Mouse (Mus musculus) embryonic facial prominence, embryonic 13.5 days (tissue): ENCODE results near the gene Olfr630. TPM values are rescaled to one million over a fixed set of nuclear protein-coding genes. Genes with fewer than 3 reads are reported as not detected.
"Not testable (repeated sequence)": the region's sequence is repeated elsewhere in the genome, so short reads cannot be mapped to it uniquely, and the experiment has no call there.

Source experiments
- ATAC-seq: fragments of 200-750 bp; cut with Nextera tagmentation; 2 replicates; pipeline ENCODE4 v1.8.0; 2017; ENCODE audit warnings: low read depth; ENCODE audit not compliant: insufficient number of reproducible peaks, insufficient read depth, low FRiP score, low TSS enrichment
- H3K27ac ChIP-seq: fragments of 300-500 bp; sonication (generic); 2 replicates; pipeline ENCODE4 v1.5.1; 2015; ENCODE audit warnings: moderate library complexity, mild to moderate bottlenecking, inconsistent platforms
- H3K27me3 ChIP-seq: fragments of 300-500 bp; sonication (generic); 2 replicates; pipeline ENCODE4 v1.6.1; 2015; ENCODE audit warnings: mild to moderate bottlenecking, inconsistent platforms
- H3K36me3 ChIP-seq: fragments of 300-500 bp; sonication (generic); 2 replicates; pipeline ENCODE4 v1.6.1; 2015; ENCODE audit warnings: mild to moderate bottlenecking, inconsistent platforms
- H3K4me1 ChIP-seq: fragments of 300-500 bp; sonication (generic); 2 replicates; pipeline ENCODE4 v1.6.1; 2015; ENCODE audit warnings: inconsistent platforms
- H3K4me2 ChIP-seq: fragments of 300-500 bp; sonication (generic); 2 replicates; pipeline ENCODE4 v1.6.1; 2015; ENCODE audit warnings: moderate library complexity, mild to moderate bottlenecking, inconsistent platforms
- H3K4me3 ChIP-seq: fragments of 300-500 bp; sonication (generic); 2 replicates; pipeline ENCODE4 v1.5.1; 2015; ENCODE audit warnings: mild to moderate bottlenecking, inconsistent platforms
- H3K9ac ChIP-seq: fragments of 300-500 bp; sonication (generic); 2 replicates; pipeline ENCODE4 v1.6.1; 2015; ENCODE audit warnings: mild to moderate bottlenecking, inconsistent platforms
- H3K9me3 ChIP-seq: fragments of 300-500 bp; sonication (generic); 2 replicates; pipeline ENCODE4 v1.6.1; 2016; ENCODE audit warnings: inconsistent platforms
- WGBS: fragments of 180-500 bp; shearing (Covaris S2); methylation state at CpG from one replicate; pipeline ENCODE4 v1.1.7; 2015; ENCODE audit warnings: mixed read lengths; 5-methylcytosine and 5-hydroxymethylcytosine counted together
- polyA plus RNA-seq: library from polyadenylated mRNA; unstranded; fragments of >200 nt; fragmentation: Nextera tagmentation; extraction: Ambion mirVana; gene quantifications from 2 replicates; pipeline ENCODE4 v1.2.1, GENCODE M21; 2015

Gene Olfr630
- not detected in 2 replicates for polyA plus RNA-seq

DNA sequence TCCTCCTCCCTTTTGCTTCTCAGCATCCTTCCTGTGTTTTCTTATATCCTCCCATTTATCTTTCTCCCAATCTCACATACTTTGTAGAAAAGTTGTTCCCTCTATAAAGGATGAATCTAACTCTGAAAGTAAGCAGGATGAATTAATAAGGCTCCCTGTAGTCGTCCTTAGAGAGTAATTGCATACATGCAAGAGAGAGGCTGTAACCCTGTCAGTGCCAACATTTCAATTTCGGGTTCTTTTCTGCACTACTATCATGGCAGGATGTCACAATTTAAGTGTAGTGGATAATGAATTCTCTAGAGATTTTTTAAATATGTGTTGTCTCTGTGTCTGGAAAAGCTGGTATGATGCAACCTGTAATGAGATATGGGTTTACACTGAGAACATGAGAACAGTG lies at the start of gene Olfr630:
TSS of gene Olfr630 (minus strand) at position 101 of the 400 bp plus-strand sequence.
- no peaks in the 10 kb centered on the region for H3K27me3 ChIP-seq
- no peaks in the 10 kb centered on the region for H3K4me1 ChIP-seq
- H3K36me3 ChIP-seq = no peaks in the 10 kb centered on the region
- ATAC-seq = no peak
- no peak within 1 kb of the TSS for H3K4me3 ChIP-seq
- 41% methylated on average over 2 of the region's 2 CpGs for WGBS
- no peak within 1 kb of the TSS for H3K27ac ChIP-seq
- H3K9ac ChIP-seq = no peak within 1 kb of the TSS
- H3K4me2 ChIP-seq = no peak within 1 kb of the TSS
- H3K9me3 ChIP-seq = no peaks in the 10 kb centered on the region

DNA sequence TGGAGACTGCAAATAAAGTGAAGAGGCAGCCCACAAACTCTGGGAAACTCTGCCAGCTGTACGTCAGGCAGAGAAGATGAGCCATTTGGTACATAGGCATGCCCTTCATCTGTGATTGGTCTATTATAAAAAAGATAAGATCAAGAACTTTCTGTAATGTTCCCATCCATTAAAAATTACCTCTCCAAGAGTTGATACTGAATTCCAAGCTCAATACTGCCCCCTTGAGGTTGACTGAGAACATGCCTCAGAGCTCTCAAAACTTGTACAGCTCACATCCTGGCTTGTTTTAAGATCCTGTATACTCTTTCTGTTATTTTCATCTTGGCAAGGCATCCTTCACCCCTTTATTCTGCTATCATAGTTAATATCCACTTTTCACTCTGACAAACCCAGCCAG lies 49.7 kb upstream of the Olfr630 start:
- no peak for ATAC-seq
- H3K9me3 ChIP-seq = no peaks in the 10 kb centered on the region
- no peak overlapping the region for H3K9ac ChIP-seq
- H3K4me1 ChIP-seq = no peaks in the 10 kb centered on the region
- WGBS = 53% methylated on average over 1 of the region's 1 CpGs
- no peaks in the 10 kb centered on the region for H3K36me3 ChIP-seq
- H3K27ac ChIP-seq = no peak overlapping the region
- H3K4me2 ChIP-seq = no peak overlapping the region
- no peaks in the 10 kb centered on the region for H3K27me3 ChIP-seq
- no peak overlapping the region for H3K4me3 ChIP-seq

DNA sequence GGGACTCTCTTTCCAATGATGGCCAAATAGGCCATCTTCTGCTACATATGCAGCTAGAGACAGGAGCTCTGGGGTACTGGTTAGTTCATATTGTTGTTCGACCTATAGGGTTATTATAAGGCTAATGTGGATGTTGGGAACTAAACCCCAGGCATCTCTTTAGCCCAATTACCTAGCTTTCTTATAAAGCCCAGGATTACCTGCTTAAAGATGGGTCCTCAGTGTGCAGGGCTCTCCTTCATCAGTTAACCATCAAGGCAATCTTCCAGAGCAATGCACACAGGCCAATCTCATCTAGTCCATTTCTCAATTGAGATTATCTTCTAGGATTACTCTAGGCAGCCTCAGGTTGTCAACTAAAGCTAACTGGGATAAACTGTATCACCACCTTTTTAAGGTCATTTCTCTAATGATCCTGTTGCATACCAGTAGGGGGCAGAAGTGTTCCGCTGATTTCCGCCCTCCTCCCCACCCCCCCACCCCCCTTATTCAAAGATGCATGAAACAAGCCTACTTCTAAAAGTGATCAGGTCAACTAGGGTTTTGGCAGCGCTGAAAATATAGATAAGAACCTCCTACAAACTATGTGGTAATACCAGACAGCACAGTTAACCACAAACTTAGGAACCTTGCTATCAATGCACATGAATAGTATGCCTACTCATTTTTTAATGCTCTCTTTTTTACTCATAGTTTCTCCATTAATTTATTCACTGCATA lies 35.7 kb upstream of the Olfr630 start:
- Histone ChIP-seq H3K27ac (no peak overlapping the region), H3K9me3 (no peaks in the 10 kb centered on the region), H3K9ac (no peak overlapping the region), H3K4me1 (no peaks in the 10 kb centered on the region), H3K4me2 (no peak overlapping the region), H3K36me3 (no peaks in the 10 kb centered on the region), H3K4me3 (no peak overlapping the region), H3K27me3 (no peaks in the 10 kb centered on the region)
- 26% methylated on average over 4 of the region's 4 CpGs for WGBS
- no peak for ATAC-seq

DNA sequence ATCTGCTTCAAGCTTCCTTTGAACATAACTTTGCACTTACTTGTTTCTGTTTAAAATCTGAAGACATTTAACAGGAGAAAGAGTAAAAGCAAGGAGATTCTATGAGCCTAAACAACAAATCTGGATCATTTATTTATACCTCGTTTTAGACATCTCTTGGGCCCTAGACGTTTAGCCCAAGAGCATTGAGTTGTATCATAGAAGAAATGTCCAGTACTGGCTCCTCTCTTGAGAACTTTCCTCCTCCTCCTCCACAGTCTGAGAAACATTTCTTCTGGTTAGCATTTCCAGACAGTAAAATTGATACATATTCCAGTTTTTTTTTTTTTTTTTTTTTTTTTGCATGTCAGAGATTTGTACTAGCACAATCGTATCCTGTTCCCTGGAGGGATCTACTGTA lies 34.6 kb upstream of the Olfr630 start, which contains the start of gene Olfr67:
TSS of gene Olfr67 (minus strand) at position 101 of the 400 bp plus-strand sequence.
- Histone ChIP-seq H3K36me3 (no peaks in the 10 kb centered on the region), H3K9me3 (no peaks in the 10 kb centered on the region), H3K4me2 (no peak within 1 kb of the TSS), H3K9ac (no peak within 1 kb of the TSS), H3K27me3 (no peaks in the 10 kb centered on the region), H3K27ac (no peak within 1 kb of the TSS), H3K4me1 (no peaks in the 10 kb centered on the region), H3K4me3 (no peak within 1 kb of the TSS)
- ATAC-seq = no peak
- 67% methylated on average over 3 of the region's 3 CpGs for WGBS

DNA sequence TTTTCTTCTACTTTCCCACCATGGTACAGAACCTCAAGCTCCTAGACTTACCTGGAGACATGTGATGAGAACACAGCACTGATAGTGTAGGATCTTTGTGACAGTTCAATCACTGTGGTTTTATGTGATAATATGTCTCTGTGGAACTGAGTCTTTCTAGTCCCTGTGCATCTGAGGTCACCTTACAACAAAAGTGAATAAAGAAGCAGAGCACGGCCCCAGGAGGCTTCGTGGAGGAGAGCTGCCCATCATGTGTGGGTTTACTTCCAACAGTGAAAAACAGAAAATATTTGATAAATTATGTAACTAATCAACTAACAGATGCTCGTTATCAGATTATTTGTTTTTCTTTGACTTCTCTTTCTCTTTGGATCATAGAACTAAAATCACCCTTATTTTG lies 22.5 kb upstream of the Olfr630 start, which contains the start of gene Olfr68:
TSS of gene Olfr68 (minus strand) at position 101 of the 400 bp plus-strand sequence.
- no peak for ATAC-seq
- H3K4me1 ChIP-seq = no peaks in the 10 kb centered on the region
- H3K27ac ChIP-seq = no peak within 1 kb of the TSS
- no peaks in the 10 kb centered on the region for H3K27me3 ChIP-seq
- WGBS = 79% methylated on average over 3 of the region's 3 CpGs
- no peak within 1 kb of the TSS for H3K9ac ChIP-seq
- H3K9me3 ChIP-seq = no peaks in the 10 kb centered on the region
- H3K4me3 ChIP-seq = no peak within 1 kb of the TSS
- H3K36me3 ChIP-seq = no peaks in the 10 kb centered on the region
- no peak within 1 kb of the TSS for H3K4me2 ChIP-seq

DNA sequence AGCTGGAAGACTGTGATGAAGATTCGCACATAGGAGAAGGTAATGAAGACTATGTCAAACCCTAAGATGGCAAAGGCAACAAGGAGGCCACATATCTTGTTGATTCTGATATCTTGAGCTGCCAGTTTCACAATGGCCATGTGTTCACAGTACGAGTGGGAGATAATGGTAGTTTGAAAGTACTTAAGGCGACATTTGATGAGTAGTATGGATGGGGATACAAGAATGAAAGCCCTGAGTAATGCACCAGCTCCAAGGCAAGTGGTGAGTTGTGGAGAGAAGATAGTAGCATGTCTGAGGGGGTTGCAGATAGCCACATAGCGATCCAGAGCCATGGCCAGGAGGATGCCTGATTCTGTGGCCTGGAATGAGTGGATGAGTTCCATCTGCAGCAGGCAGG lies 20.5 kb upstream of the Olfr630 start:
- 74% methylated on average over 4 of the region's 4 CpGs for WGBS
- H3K9ac ChIP-seq, H3K27ac ChIP-seq, H3K4me3 ChIP-seq, H3K27me3 ChIP-seq, ATAC-seq, H3K4me2 ChIP-seq, H3K36me3 ChIP-seq, H3K9me3 ChIP-seq, H3K4me1 ChIP-seq: not testable (repeated sequence)

DNA sequence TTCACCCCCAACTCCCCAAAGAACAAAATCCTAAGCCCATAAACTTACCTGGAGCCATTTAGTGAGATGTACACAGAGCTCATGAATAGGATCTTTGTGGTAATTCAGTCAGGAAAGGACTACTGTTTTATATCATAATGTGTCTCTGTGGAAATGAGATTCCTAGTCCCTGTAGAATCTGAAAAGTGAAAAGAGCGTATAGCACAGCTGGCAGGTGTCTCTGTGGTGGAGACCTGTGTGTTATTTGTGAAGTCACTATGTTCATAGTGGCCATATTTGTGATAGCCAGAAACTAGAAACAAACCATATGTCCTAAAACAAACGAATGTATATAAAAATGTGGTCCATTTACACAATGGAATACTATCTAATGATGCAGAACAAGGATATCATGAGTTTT lies 14.4 kb upstream of the Olfr630 start, which contains the start of gene Olfr69:
TSS of gene Olfr69 (minus strand) at position 101 of the 400 bp plus-strand sequence.
- 71% methylated on average over 2 of the region's 2 CpGs for WGBS
- H3K9ac ChIP-seq = no peak within 1 kb of the TSS
- no peaks in the 10 kb centered on the region for H3K9me3 ChIP-seq
- H3K4me1 ChIP-seq = no peaks in the 10 kb centered on the region
- no peaks in the 10 kb centered on the region for H3K36me3 ChIP-seq
- no peaks in the 10 kb centered on the region for H3K27me3 ChIP-seq
- H3K4me3 ChIP-seq = no peak within 1 kb of the TSS
- ATAC-seq = no peak
- no peak within 1 kb of the TSS for H3K4me2 ChIP-seq
- no peak within 1 kb of the TSS for H3K27ac ChIP-seq

DNA sequence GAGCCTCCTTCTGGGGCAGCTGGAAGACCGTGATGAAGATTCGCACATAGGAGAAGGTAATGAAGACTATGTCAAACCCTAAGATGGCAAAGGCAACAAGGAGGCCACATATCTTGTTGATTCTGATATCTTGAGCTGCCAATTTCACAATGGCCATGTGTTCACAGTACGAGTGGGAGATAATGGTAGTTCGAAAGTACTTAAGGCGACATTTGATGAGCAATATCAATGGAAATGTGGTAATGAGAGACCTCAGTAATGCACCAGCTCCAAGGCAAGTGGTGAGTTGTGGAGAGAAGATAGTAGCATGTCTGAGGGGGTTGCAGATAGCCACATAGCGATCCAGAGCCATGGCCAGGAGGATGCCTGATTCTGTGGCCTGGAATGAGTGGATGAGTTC lies 10.6 kb upstream of the Olfr630 start:
- 81% methylated on average over 6 of the region's 6 CpGs for WGBS

DNA sequence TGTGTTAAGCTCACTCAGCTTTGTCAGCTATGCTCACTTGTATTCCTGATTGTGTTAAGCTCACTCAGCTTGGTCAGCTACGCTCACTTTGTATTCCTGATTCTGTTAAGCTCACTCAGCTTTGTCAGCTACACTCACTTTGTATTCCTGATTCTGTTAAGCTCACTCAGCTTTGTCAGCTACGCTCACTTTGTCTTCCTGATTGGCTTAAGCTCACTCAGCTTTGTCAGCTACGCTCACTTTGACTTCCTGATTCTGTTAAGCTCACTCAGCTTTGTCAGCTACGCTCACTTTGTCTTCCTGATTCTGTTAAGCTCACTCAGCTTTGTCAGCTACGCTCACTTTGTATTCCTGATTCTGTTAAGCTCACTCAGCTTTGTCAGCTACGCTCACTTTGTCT lies 5.1 kb upstream of the Olfr630 start:
- WGBS = 86% methylated on average over 6 of the region's 6 CpGs
- ATAC-seq = not testable (repeated sequence)

More for the DNA sequence above, 10.6 kb upstream of the Olfr630 start:
- not testable (repeated sequence) for H3K27ac ChIP-seq, H3K9me3 ChIP-seq, H3K4me3 ChIP-seq, H3K27me3 ChIP-seq, H3K9ac ChIP-seq, H3K4me2 ChIP-seq, ATAC-seq, H3K36me3 ChIP-seq, H3K4me1 ChIP-seq

DNA sequence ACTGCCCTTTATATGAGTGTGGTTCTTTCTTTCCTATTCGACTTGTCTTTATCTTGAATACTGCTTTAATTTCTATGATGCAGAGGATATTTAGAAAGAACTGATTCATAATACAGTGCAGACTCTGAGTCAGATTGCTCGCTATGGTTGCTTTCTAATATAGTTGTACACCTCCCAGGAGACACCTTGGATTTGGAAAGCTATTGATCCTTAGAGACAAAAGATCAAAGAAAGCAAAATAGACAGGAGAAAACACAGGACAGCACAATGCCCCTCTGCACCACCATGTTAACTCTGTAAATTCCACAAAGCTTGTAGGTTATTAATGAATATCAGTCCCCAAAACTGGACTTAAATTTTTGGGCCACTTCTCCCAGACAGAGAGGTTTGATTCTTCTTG lies 12.3 kb downstream of the Olfr630 start, which contains the start of gene Olfr629:
TSS of gene Olfr629 (minus strand) at position 101 of the 400 bp plus-strand sequence.
- Histone ChIP-seq H3K36me3 (no peaks in the 10 kb centered on the region), H3K4me2 (no peak within 1 kb of the TSS), H3K27me3 (no peaks in the 10 kb centered on the region), H3K27ac (no peak within 1 kb of the TSS), H3K9me3 (no peaks in the 10 kb centered on the region), H3K4me3 (no peak within 1 kb of the TSS), H3K9ac (no peak within 1 kb of the TSS), H3K4me1 (no peaks in the 10 kb centered on the region)
- 74% methylated on average over 2 of the region's 2 CpGs for WGBS
- no peak for ATAC-seq

More for the DNA sequence above, 5.1 kb upstream of the Olfr630 start:
- not testable (repeated sequence) for H3K9me3 ChIP-seq, H3K27me3 ChIP-seq, H3K36me3 ChIP-seq, H3K27ac ChIP-seq, H3K9ac ChIP-seq, H3K4me2 ChIP-seq, H3K4me3 ChIP-seq, H3K4me1 ChIP-seq

DNA sequence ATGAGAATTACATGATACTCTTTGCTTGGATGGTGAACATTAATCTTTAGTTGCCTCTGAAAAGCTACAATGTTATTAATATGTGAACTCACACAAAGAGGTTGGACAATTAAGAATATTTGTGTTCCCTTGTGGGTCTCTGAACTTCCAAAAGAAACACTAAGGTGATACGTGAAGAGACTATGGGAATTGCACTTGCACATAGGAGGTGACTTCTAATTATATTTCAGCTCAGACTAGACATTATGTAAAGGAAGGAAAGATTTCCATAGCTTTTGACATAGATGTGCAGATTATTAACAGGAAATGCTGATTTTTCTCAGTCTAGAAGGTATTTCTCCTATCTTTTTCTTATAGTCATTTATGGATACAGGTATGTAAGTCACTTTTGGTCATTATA lies 27.1 kb downstream of the Olfr630 start, which contains the start of gene Olfr628:
TSS of gene Olfr628 (plus strand) at position 301 of the 400 bp plus-strand sequence.
- H3K4me1 ChIP-seq = no peaks in the 10 kb centered on the region
- no peak for ATAC-seq
- H3K27me3 ChIP-seq = no peaks in the 10 kb centered on the region
- no peak within 1 kb of the TSS for H3K4me2 ChIP-seq
- 96% methylated on average over 1 of the region's 1 CpGs for WGBS
- no peak within 1 kb of the TSS for H3K9ac ChIP-seq
- no peaks in the 10 kb centered on the region for H3K9me3 ChIP-seq
- no peak within 1 kb of the TSS for H3K27ac ChIP-seq
- H3K4me3 ChIP-seq = no peak within 1 kb of the TSS
- H3K36me3 ChIP-seq = no peaks in the 10 kb centered on the region

DNA sequence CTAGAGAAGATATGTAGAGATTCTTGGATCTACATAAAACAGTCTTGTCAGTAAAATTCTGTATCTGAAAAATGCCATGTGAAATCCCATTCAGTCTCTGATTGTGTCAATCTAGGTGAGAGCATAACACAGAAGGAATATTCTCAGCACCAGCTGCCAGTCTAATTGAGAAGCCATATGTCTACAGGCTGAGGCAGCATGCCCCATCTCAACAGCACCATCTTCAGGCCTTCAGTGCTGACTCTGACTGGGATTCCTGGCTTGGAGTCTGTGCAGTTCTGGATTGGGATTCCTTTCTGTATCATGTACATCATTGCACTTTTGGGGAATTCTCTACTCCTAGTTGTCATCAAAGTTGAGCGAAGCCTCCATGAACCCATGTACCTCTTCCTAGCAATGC lies 40.7 kb downstream of the Olfr630 start:
- not testable (repeated sequence) for H3K4me1 ChIP-seq, H3K36me3 ChIP-seq, H3K9ac ChIP-seq, H3K27ac ChIP-seq, H3K4me3 ChIP-seq, ATAC-seq, H3K9me3 ChIP-seq, H3K27me3 ChIP-seq, H3K4me2 ChIP-seq
- WGBS = 82% methylated on average over 1 of the region's 1 CpGs
